Mouse (Mus musculus) ES-Bruce4 (cell line): ENCODE results near the gene Bax. TPM values are rescaled to one million over a fixed set of nuclear protein-coding genes. Genes with fewer than 3 reads are reported as not detected.

Experiments used
- H3K27ac ChIP-seq: 2 replicates; pipeline ENCODE4 v1.5.1; 2012; ENCODE audit warnings: low read length, inconsistent platforms; ENCODE audit not compliant: insufficient read depth
- H3K27me3 ChIP-seq: 2 replicates; pipeline ENCODE4 v1.6.1; 2012; ENCODE audit warnings: mild to moderate bottlenecking, low read length, inconsistent platforms; ENCODE audit not compliant: control insufficient read depth, poor library complexity, insufficient read depth, severe bottlenecking
- H3K36me3 ChIP-seq: 2 replicates; pipeline ENCODE4 v1.6.1; 2012; ENCODE audit warnings: inconsistent platforms, mild to moderate bottlenecking, low read length, moderate library complexity; ENCODE audit not compliant: control insufficient read depth, poor library complexity, insufficient read depth, severe bottlenecking
- H3K4me1 ChIP-seq: one replicate; pipeline ENCODE4 v1.8.1; 2011; ENCODE audit warnings: low read length; ENCODE audit not compliant: control insufficient read depth, insufficient read depth
- H3K4me3 ChIP-seq: 2 replicates; pipeline ENCODE4 v1.5.1; 2011; ENCODE audit warnings: low read depth, mild to moderate bottlenecking, low read length
- H3K9ac ChIP-seq: 2 replicates; pipeline ENCODE4 v1.6.1; 2012; ENCODE audit warnings: low read depth, mild to moderate bottlenecking, inconsistent platforms; ENCODE audit not compliant: poor library complexity, severe bottlenecking
- H3K9me3 ChIP-seq: replicated peaks from 2 replicates; pipeline ENCODE4 v1.6.1; 2012; ENCODE audit warnings: mild to moderate bottlenecking, low read length, inconsistent platforms; ENCODE audit not compliant: control insufficient read depth, poor library complexity, insufficient read depth, severe bottlenecking
- CTCF ChIP-seq: IDR thresholded peaks from one replicate; pipeline ENCODE4 v1.8.1; 2011; ENCODE audit warnings: low read depth, low read length
- EP300 ChIP-seq: IDR thresholded peaks from 2 replicates; pipeline ENCODE4 v1.6.1; 2011; ENCODE audit warnings: low read depth, low read length; ENCODE audit not compliant: insufficient read depth
- POLR2A ChIP-seq: IDR thresholded peaks from one replicate; pipeline ENCODE4 v1.8.1; 2011; ENCODE audit warnings: low read length; ENCODE audit not compliant: insufficient read depth
- polyA plus RNA-seq: library from polyadenylated mRNA; stranded (reverse); fragments of >200 nt; gene quantifications from 2 replicates; pipeline ENCODE4 v1.2.4, GENCODE M21; 2011; ENCODE audit warnings: low read depth; ENCODE audit not compliant: missing spikeins, insufficient read depth, insufficient read length

Gene Bax
- polyA plus RNA-seq, 1 experiment: 250 TPM

DNA sequence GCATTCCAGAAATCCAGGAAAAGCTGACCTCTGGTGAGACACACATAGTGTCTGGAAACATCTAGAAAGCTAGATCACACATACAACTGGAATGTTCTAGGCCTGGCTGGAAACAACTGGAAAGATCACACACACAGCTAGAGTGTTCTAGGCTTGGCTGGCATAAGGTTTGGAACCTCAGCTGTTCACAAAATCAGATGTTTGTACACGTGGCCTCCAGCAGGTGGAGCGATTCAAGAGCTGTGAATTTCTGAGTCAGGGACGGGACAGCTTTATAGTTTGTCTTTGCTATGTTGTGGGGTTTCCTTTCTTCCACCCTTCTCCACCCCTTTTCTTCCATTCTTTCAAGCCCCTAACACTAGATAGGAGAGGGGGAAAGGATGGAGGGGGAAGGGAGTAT is 10.3 kb upstream of the Bax start:
- TF ChIP-seq POLR2A (no peak), CTCF (peak; percentile 42)
- H3K9ac ChIP-seq: no peak overlapping the region
- no peaks in the 10 kb centered on the region for H3K27me3 ChIP-seq
- no peaks in the 10 kb centered on the region for H3K4me1 ChIP-seq
- no peak overlapping the region; the same call in 1 of the 2 replicates for H3K27ac ChIP-seq
- H3K36me3 ChIP-seq: no peaks in the 10 kb centered on the region
- H3K4me3 ChIP-seq: no peak overlapping the region
- H3K9me3 ChIP-seq: no peaks in the 10 kb centered on the region

DNA sequence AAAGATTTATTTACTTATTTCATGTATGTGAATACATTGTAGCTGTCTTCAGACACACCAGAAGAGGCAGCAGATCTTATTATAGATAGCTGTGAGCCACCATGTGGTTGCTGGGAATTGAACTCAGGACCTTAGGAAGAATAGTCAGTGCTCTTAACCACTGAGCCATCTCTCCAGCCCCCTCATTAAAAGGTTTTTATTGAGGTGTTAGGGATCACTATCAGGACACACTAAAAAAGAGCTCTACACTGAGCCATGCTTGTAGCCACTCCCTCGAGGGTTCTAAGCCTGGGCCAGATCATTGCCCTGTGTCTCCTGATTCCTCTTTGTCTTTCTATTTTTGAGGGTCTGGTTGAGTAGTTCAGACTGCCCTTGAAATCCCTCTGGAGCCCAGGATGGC is 9.8 kb upstream of the Bax start:
- no peaks in the 10 kb centered on the region for H3K4me1 ChIP-seq
- no peak overlapping the region for H3K4me3 ChIP-seq
- no peak overlapping the region for H3K9ac ChIP-seq
- TF ChIP-seq CTCF (no peak), EP300 (no peak), POLR2A (no peak)
- no peaks in the 10 kb centered on the region for H3K36me3 ChIP-seq
- H3K9me3 ChIP-seq: no peaks in the 10 kb centered on the region
- no peaks in the 10 kb centered on the region for H3K27me3 ChIP-seq
- no peak overlapping the region for H3K27ac ChIP-seq

DNA sequence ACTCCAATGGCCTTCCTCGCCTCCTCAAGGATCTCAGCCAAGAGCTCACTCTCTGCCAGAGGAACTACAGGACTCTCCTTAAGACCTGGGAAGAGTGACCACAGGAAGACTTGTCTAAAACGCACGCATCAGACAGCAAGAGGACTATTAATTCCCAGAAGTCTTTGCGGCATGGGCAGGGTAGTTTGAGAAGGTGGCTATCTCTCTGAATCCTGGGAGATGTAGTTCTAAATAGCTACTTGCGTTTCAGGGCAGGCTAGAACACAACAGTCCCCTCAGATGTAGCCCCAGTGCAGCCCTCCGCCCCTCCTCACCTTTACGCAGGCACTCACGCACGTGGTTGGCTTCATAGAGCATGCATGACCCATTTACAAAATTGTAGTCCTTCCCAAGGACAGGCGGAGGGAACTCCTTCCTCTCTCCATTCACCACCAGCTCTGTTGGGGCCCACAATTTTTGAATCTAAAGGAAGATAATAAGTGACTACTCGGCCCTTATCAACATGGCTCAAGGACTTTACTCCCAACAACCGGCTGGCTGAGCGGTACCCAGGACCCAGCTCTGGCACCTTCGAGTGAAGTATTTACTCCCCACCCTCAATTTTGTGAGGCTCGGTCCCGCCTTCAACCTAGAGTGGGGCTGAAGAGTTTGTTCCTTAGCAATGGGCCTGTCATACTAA is 8.7 kb upstream of the Bax start:
- no peaks in the 10 kb centered on the region for H3K36me3 ChIP-seq
- TF ChIP-seq EP300: no peak
- peak overlapping the region; percentile 15 for H3K9ac ChIP-seq
- no peaks in the 10 kb centered on the region for H3K27me3 ChIP-seq
- peak overlapping the region; percentile 63 for H3K4me3 ChIP-seq
- peak overlapping the region; percentile 12; the same call in 1 of the 2 replicates for H3K27ac ChIP-seq
- no peaks in the 10 kb centered on the region for H3K9me3 ChIP-seq
- no peaks in the 10 kb centered on the region for H3K4me1 ChIP-seq

DNA sequence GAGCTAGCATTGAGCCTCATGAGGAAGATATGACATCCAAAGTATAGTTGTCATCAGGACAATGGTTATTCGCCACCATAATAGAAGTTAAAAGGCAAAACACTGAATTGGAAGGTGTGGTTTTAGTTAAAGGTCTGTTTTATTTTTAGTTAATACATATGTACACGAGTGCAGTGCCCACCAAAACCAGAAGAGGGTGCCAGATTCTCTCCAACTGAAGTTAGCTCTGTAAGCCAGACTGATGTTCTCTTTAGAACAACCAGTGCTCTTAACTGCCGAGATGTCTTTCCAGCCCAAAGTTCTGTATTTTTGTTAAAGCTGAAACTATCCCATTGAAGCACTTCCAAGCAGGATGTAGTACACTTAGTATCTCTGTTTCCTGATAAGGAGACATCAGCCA is 4.2 kb upstream of the Bax start:
- H3K27me3 ChIP-seq: no peaks in the 10 kb centered on the region
- no peak overlapping the region for H3K4me3 ChIP-seq
- H3K36me3 ChIP-seq: no peaks in the 10 kb centered on the region
- no peaks in the 10 kb centered on the region for H3K9me3 ChIP-seq
- no peak for TF ChIP-seq POLR2A
- TF ChIP-seq CTCF: no peak
- TF ChIP-seq EP300: no peak
- no peak overlapping the region for H3K9ac ChIP-seq
- no peaks in the 10 kb centered on the region for H3K4me1 ChIP-seq
- H3K27ac ChIP-seq: no peak overlapping the region

DNA sequence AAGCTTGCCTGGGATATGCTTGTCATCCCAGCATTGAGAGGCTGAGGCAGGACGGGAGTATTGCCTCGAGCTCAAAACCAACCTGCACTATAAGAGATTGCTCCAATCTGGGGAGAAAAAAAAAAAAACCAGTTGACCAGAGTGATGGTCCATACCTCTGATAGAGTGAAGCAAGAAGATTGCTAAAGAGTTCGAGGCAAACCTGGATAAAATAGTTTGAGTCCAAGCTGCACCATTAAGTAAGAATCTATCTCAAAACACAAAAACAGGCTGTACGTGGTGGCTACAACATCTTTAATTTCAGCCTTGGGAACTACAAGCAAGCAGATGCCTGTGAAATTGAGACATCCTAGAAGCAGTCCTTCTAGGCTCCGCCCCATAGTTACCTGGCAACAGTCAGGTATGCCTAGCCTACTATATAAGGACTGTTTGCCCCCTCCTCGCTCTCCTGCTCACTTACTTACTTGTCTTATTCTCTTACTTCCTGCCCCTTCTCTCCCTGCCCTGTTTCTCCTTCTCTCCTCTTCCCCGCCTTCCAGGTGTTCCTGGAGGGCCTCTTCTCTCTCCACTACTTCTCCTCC is 482 bp upstream of the Bax start:
- Histone ChIP-seq H3K36me3 (peaks cover 28% of the 10 kb centered on the region), H3K9me3 (no peaks in the 10 kb centered on the region), H3K27me3 (no peaks in the 10 kb centered on the region), H3K9ac (peak overlapping the region; percentile 90), H3K4me1 (no peaks in the 10 kb centered on the region), H3K4me3 (peak overlapping the region; percentile 74), H3K27ac (peak overlapping the region; percentile 67)
- no peak for TF ChIP-seq POLR2A
- no peak for TF ChIP-seq CTCF
- no peak for TF ChIP-seq EP300

DNA sequence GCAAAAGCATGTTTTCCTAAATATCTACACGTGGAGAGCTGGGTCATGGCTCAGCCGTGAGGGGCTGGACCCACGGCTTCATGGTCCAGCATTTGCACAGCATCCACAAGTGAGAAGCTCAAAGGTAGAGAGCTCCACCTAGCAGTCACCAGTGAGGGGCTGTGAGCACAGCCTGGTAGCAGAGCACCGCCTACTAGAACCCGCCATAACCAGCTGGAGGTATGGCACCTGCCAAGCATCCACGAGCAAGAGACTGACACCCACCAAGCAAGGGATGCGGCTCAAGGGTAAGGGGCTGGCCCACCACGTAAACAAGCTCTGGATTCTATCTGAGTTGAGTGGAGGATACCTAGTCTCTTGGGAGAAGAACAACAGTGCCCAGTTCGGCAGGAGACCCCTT is 1.1 kb downstream of the Bax start:
- H3K4me3 ChIP-seq: peak overlapping the region; percentile 74
- H3K4me1 ChIP-seq: no peaks in the 10 kb centered on the region
- peaks cover 30% of the 10 kb centered on the region for H3K36me3 ChIP-seq
- H3K9me3 ChIP-seq: no peaks in the 10 kb centered on the region
- peak overlapping the region; percentile 90 for H3K9ac ChIP-seq
- TF ChIP-seq EP300 (no peak), POLR2A (no peak), CTCF (peak; percentile 29)
- H3K27me3 ChIP-seq: no peaks in the 10 kb centered on the region
- peak overlapping the region; percentile 78 for H3K27ac ChIP-seq
